Mouse (Mus musculus) Muller cell, postnatal 12 days (primary cell): ENCODE results near the gene Shox2.
A peak's percentile ranks its signal among the peaks of the same experiment; 100 is the strongest.

Experiments used
- DNase-seq: peaks from one replicate; pipeline ENCODE4 v3.0.0-alpha.2; 2015; ENCODE audit errors: inconsistent ontology term

Shox2 gene

DNA sequence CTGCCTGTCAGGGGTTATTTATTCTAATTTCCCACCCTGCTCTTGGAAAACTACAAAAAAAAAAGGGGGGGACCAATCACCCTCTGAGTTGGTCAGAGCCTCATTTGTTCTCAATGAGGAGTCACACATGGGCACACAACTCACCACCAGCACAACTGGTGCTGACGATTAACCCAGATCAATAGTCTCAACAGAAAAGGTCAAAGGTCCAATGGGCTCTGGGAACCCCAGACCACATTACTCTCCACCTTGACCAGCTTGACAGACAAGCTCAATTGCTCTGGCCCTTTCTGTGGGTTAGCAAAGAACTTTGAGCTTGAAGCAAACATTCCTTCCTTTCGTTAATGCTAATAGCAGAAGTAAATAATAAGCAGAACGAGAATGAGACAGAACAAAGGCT, 16.7 kb downstream of the Shox2 start:
- DNase-seq, result no peak

- DNase-seq, result no peak
Measured at GRCm38 (mm10) chr3:66959972-66960371, 21.6 kb downstream of the Shox2 start.

GRCm38 (mm10) chr3:66955126-66955525, 26.4 kb downstream of the Shox2 start:
- no peak for DNase-seq

DNA sequence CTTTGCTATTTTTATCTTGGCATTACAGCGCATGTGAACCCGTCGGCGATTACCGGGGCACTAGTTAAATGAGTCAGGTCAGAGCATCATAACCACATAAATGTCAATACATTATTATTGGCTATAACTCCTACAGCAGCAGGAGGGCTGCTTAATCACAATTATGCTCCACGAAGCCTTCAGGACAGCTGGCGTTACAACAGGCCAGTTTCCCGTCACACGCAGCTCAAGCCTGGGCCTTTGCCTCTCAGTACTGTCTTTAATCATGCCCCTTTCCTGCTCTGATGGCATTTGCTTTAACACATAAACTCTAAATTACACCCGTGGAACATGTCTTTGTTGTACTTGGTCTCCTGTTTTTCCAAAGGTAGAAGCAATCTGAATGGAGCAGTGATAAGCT, 41.9 kb downstream of the Shox2 start:
- no peak for DNase-seq

DNA sequence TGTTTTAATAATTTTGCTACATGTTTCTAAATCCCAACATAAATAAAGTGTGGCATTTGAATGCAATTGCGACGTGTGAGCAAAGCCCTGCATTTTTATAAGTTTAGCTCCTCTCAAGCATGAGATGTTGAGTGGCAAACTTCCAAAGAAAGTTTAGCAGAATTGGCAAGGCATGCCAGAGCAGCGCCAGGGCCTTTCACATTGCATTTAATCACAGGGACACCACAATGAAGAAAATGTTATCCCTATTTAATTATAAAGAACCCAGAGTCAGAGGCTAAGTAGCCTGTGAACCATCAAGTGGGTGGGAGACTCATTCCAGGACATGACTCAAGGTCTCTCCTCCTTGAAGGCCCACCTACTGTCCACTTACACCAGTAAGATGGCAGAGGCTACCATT, 59.1 kb downstream of the Shox2 start:
- peak; percentile 77 for DNase-seq
